Mouse (Mus musculus): Measurements from ENCODE around the gene Mlec.

- no peak for TF ChIP-seq POLR2A (IDR thresholded peaks at IDR 0.05; ENCODE audit: insufficient read length, low read depth)
- TF ChIP-seq E2F4 (IDR thresholded peaks at IDR 0.05; ENCODE audit: insufficient read depth): no peak
- no peak for TF ChIP-seq USF1 (IDR thresholded peaks at IDR 0.05; ENCODE audit: low read depth)
- TF ChIP-seq MYOG (IDR thresholded peaks at IDR 0.05; ENCODE audit: control insufficient read depth in 1 of 3, insufficient read depth in 1 of 3, insufficient read length in 2 of 3, low read depth in 2 of 3): no peak
- no peak for TF ChIP-seq MYOD1 (IDR thresholded peaks at IDR 0.05; ENCODE audit: control insufficient read depth in 1 of 3, insufficient read length in 2 of 3, low read depth in 2 of 3)
- TF ChIP-seq TCF12 (IDR thresholded peaks at IDR 0.05; ENCODE audit: insufficient read depth, poor library complexity, severe bottlenecking): no peak
- TF ChIP-seq REST (IDR thresholded peaks at IDR 0.05; ENCODE audit: insufficient read depth, insufficient read length): no peak
- no peak for TF ChIP-seq MAX (IDR thresholded peaks at IDR 0.05; ENCODE audit: low read depth)
- TF ChIP-seq TCF3 (IDR thresholded peaks at IDR 0.05; ENCODE audit: insufficient read length, low read depth): no peak
Observed at GRCm38 (mm10) chr5:115114501-115114900, 43.5 kb downstream of the Mlec start.

Measured in myocyte (in vitro differentiated cells).